8 mouse cellular contexts compared by ENCODE assay signal in the genomic region with DNA sequence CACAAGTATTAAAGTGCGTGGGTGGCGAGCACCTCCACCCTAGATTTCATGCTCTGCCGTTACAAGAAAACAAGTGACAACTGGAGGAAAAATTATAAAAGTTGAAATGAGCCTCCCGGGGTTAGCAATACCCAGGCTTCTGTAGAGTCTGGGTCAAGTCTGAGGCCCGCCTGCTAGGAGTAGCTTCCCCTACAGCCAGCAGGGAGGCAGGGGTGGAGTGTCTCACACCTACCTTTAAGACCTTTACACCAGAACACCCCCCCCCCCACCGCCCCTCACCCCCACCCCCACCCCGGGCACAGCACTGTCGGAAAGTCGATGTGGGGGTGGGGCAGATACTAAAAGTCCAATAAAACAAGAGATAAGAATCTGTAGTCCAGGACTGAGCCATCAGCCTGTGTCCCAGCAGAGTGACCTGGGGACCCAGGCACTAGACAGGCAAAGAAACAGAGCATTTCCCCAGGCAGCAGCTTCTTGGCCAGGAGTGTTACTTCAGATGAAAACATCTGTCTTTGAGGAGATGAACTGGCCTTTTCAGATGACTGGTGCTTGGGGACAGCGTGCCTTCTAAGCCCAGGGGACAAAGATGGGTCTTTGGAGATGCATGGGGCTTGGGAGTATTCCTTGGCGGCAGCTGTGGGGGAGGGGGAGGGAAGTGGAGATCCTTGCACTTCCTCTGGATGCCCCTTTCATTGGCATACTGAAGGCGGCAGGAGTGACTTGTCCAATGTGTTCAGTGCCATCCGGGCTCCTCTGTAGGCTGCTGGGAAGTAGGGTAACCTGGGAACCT. TPM values are rescaled to one million over a fixed set of nuclear protein-coding genes. Genes with fewer than 3 reads are reported as not detected.
A peak's percentile ranks its signal among the peaks of the same experiment; 100 is the strongest.
DNase-seq lines count a peak whose midpoint lies in the region; ATAC-seq and TF ChIP-seq lines count a peak whose summit lies in the region.

No protein-coding gene starts in this region.

- H3K4me1 ChIP-seq in E14TG2a.4 (replicated peaks; ENCODE audit: low read depth, low read length), result peaks cover 34% of the 10 kb centered on the region
- peaks cover 10% of the 10 kb centered on the region for H3K4me1 ChIP-seq in heart, embryonic 16.5 days (ENCODE audit: control insufficient read depth, insufficient read depth, low read length)
- H3K4me1 ChIP-seq in liver, postnatal 0 days (ENCODE audit: insufficient read depth), result peaks cover 4% of the 10 kb centered on the region; the same call in 1 of the 2 replicates

- TF ChIP-seq EP300 in liver, postnatal 0 days (IDR thresholded peaks at IDR 0.05; ENCODE audit: low read depth), result no peak

- H3K27ac ChIP-seq in heart, embryonic 16.5 days (ENCODE audit: low read length), result no peak overlapping the region
- H3K27ac ChIP-seq in liver, postnatal 0 days (ENCODE audit: low read depth), result no peak overlapping the region

- peaks cover 19% of the 10 kb centered on the region for H3K27me3 ChIP-seq in E14TG2a.4 (ENCODE audit: insufficient read depth, low read length)
- H3K27me3 ChIP-seq in heart, embryonic 16.5 days (ENCODE audit: control insufficient read depth, insufficient read depth, low read length), result peaks cover 4% of the 10 kb centered on the region; the same call in 1 of the 2 replicates
- H3K27me3 ChIP-seq in liver, postnatal 0 days (ENCODE audit: insufficient read depth, low read length), result peaks cover 4% of the 10 kb centered on the region; the same call in 1 of the 2 replicates

- H3K4me3 ChIP-seq in E14TG2a.4 (replicated peaks; ENCODE audit: low read length), result peak overlapping the region; percentile 79
- peak overlapping the region; percentile 39 for H3K4me3 ChIP-seq in heart, embryonic 16.5 days (ENCODE audit: low read length)
- H3K4me3 ChIP-seq in liver, postnatal 0 days (ENCODE audit: low read depth, low read length), result no peak overlapping the region

- peak overlapping the region; percentile 59 for H3K4me2 ChIP-seq in heart, embryonic 16.5 days (ENCODE audit: low read depth, low read length)
- H3K4me2 ChIP-seq in liver, postnatal 0 days (ENCODE audit: low read depth, low read length), result peak overlapping the region; percentile 65

- TF ChIP-seq CTCF in E14TG2a.4 (conservative IDR thresholded peaks at IDR 0.05; ENCODE audit: low read length), result no peak
- TF ChIP-seq CTCF in liver, postnatal 0 days (IDR thresholded peaks at IDR 0.05; ENCODE audit: low read depth), result no peak

- H3K36me3 ChIP-seq in E14TG2a.4 (ENCODE audit: insufficient read depth, low read length), result no peaks in the 10 kb centered on the region
- no peaks in the 10 kb centered on the region for H3K36me3 ChIP-seq in heart, embryonic 16.5 days (ENCODE audit: control insufficient read depth, insufficient read depth)
- H3K36me3 ChIP-seq in liver, postnatal 0 days (replicated peaks; ENCODE audit: insufficient read depth, low read length), result no peaks in the 10 kb centered on the region

- no peak for ATAC-seq in heart, embryonic 16.5 days (replicated peaks; ENCODE audit: extremely low read depth, insufficient read depth, low FRiP score)
- no peak for ATAC-seq in liver, postnatal 0 days

- DNase-seq in heart, adult 11 months, result peak; percentile 87
- DNase-seq in heart, adult 18-20 months, result no peak
- DNase-seq in liver, postnatal 0 days, result no peak
- no peak for DNase-seq in right cerebral cortex, postnatal 4 days
- no peak for DNase-seq in cerebellum, adult 11-12 months
- no peak for DNase-seq in cerebellum, postnatal 4 days (ENCODE audit: low spot score in 2 of 2)

- peak overlapping the region; percentile 53 for H3K9ac ChIP-seq in heart, embryonic 16.5 days (ENCODE audit: low read length)
- H3K9ac ChIP-seq in liver, postnatal 0 days (replicated peaks), result no peak overlapping the region

- no peaks in the 10 kb centered on the region for H3K9me3 ChIP-seq in E14TG2a.4 (ENCODE audit: low read length)
- no peaks in the 10 kb centered on the region for H3K9me3 ChIP-seq in heart, embryonic 16.5 days (replicated peaks; ENCODE audit: control insufficient read depth, low read length)
- H3K9me3 ChIP-seq in liver, postnatal 0 days (ENCODE audit: low read length), result no peaks in the 10 kb centered on the region

- WGBS in heart, embryonic 16.5 days, result 11% methylated on average over 13 of the region's 13 CpGs
- 8% methylated on average over 13 of the region's 13 CpGs for WGBS in liver, postnatal 0 days (ENCODE audit: insufficient replicate concordance)

RNA-seq across cellular contexts. Expression of gene Arhgap22, which starts 37.3 kb away (rescaled TPM):
- 1 to 10 TPM; 1.2 to 2.0 TPM for total RNA-seq in heart, adult 18-20 months (2021)
- polyA plus RNA-seq in heart, embryonic 16.5 days (2015; fragmentation: Nextera tagmentation; extraction: Ambion mirVana), result 1.4 and 2.8 TPM in 2 replicates
- polyA plus RNA-seq in liver, postnatal 0 days (2015; fragmentation: Nextera tagmentation; extraction: Ambion mirVana), result 0.73 and 1.0 TPM in 2 replicates
